Mouse (Mus musculus) spleen, postnatal 36 days (tissue): ENCODE data around the gene Vsig10.

ENCODE experiments used
- DNase-seq, 2 experiments: peaks; one replicate each; pipeline ENCODE4 v3.0.0; 2022; ENCODE audit warnings: low spot score in 2 of 2, mixed read lengths in 1 of 2

Gene Vsig10

GRCm38 (mm10) chr5:117380199-117380598 lies 61.3 kb downstream of the Vsig10 start:
- no peak for DNase-seq

GRCm38 (mm10) chr5:117381785-117382184 lies 62.9 kb downstream of the Vsig10 start:
- DNase-seq = no peak

GRCm38 (mm10) chr5:117383198-117383597 lies 64.3 kb downstream of the Vsig10 start:
- no peak for DNase-seq

GRCm38 (mm10) chr5:117388296-117388751 lies 69.4 kb downstream of the Vsig10 start:
- DNase-seq = peak; percentile 54 to 58

GRCm38 (mm10) chr5:117388877-117389276 lies 70.0 kb downstream of the Vsig10 start, which contains the start of gene Rfc5:
Rfc5 (minus strand) TSS chr5:117389047.
- peak; percentile 93 for DNase-seq

- DNase-seq = no peak
Measured at GRCm38 (mm10) chr5:117390895-117391294, 72.0 kb downstream of the Vsig10 start.

- DNase-seq = no peak
Measured at GRCm38 (mm10) chr5:117395834-117396233, 77.0 kb downstream of the Vsig10 start.

GRCm38 (mm10) chr5:117396596-117397014 lies 77.7 kb downstream of the Vsig10 start:
- DNase-seq = no peak

GRCm38 (mm10) chr5:117397371-117397770 lies 78.5 kb downstream of the Vsig10 start:
- DNase-seq = no peak

GRCm38 (mm10) chr5:117398007-117398550 lies 79.2 kb downstream of the Vsig10 start:
- DNase-seq = no peak

- DNase-seq = no peak
Measured at GRCm38 (mm10) chr5:117399281-117399680, 80.4 kb downstream of the Vsig10 start.

GRCm38 (mm10) chr5:117403609-117404008 lies 84.7 kb downstream of the Vsig10 start:
- no peak for DNase-seq
